Mouse (Mus musculus): ENCODE measurements around the gene Abraxas2.

The Abraxas2 gene

DNA sequence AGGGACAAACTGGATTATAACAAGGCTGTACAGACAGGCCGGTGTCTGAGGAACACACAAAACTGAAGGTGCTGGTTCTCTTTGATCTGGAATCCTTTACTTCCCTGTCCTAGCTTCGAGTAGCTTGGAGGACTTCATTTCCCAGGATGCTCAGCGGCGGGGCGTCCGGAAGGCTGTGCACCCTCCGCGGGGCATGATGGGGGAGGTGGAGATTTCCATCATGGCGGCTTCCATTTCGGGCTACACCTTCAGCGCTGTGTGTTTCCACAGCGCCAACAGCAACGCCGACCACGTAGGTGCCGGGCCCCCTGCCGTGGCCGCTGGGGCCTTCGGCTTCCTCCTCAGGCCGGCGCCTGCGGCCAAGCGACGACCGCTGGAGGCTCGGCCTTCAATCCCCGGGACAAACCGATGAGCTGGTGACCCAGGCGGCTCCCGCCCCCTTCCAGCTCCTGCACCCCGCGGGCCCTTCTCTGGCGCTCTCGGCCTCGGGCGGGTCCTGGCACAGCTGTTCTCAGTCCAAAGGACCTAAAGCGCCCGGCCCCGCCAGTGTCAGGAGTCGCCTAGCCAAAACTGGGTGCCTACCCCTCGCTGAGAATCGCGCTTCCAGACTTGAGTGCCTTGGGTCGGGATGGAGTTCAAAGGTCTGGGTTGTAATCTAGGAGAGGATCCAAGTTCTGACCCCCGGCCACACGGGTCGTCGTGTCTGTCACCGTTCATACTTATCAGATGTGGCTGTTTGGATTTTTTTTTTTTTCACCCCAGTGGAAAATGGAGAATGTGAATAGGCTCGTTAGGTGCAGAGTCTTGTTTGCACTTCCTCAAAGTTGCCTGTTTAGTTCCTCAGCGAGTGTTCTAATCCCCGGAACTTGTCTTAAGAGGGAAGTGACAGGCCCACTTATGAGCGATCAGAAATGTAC lies at the start of gene Abraxas2:
Gene Abraxas2, plus strand, starts transcription at position 184 of the 917 bp plus-strand sequence.
- DNase-seq: peak; percentile 93

DNA sequence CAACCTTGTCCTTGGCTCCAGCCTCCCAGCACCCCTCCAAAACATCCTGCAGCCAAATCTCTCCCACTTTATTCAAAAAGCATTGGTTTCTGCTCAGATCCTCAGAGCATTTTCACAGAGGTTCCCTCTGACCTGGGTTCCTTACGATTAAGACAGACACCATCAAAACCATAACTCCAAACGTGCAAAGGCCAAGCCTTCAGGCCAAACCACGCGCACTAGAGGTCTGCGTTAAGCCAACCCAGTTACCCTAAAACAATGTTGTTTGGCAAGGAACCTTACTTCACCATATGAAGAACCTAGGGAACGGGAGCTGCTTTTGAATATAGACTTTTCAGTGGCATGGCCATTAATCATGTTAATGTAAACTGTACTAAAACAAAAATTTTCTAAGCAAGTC lies 49.3 kb upstream of the Abraxas2 start:
- no peak for DNase-seq

DNA sequence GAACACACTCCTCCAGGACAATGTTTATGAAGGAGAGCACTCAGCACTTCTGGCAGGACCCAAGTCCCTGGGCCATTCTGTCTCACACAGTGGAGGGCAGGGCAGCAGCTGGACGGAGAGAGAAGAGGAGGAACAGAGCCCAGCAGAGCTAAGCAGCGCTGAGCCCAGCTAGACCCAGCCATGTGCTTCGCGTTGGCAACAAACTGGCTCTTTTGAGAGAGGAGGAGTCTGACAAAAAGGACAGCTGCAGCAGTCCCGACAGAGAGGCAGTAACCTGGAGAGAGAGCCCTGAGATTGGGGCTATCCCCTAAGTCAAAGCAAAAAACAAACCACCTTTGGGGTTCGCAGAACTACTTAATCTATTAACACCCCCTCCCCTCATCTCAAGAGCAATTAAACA lies 48.7 kb upstream of the Abraxas2 start:
- DNase-seq: peak in 1 of 2 experiments; percentile 56

- peak; percentile 94 to 95 for DNase-seq
Observed at GRCm38 (mm10) chr7:132810879-132811278, 48.1 kb upstream of the Abraxas2 start.

DNA sequence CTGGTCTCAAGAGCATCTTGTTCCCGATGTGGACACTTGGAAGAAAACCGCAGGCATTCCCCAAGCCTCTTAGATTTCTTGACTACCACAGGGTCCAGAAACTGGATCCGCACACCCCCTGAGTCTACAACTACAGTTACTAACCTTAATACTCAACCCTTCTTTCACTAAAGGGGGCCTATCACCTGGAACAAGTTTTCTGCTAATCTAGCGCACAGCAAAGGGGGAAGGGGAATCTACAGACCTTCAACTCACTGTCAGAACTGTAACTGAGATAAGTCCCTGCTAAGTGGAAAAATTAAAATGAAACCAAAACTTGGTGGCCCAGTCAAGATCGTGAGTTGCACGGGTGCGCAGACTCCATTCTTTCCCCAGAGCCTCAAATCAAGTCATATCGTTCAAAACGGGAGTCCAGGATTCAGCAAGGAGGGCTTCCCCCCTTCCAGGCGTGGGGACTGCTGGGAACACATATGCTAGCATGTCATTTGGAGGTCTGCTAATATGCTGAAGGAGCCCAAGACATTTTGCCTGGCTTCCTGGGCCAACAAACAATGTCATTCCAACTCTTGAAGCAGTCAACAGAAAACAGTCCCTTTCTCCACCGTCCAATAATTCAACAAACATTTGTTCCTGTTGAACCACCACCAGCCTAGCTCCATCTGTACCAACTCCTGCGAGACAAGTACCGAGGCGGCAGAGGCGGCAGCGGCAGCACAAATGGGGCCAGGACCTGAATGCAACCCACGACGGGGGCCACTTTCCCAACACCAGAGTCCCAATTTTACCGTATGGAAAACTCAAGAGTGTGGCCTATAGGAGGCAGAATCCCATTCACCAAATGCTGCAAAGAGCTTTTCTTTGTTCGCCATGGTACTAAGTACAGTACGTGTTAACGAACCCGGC lies 47.1 kb upstream of the Abraxas2 start:
- DNase-seq: peak; percentile 69 to 74

GRCm38 (mm10) chr7:132812619-132813415 lies 46.2 kb upstream of the Abraxas2 start:
- peak; percentile 61 to 66 for DNase-seq

DNA sequence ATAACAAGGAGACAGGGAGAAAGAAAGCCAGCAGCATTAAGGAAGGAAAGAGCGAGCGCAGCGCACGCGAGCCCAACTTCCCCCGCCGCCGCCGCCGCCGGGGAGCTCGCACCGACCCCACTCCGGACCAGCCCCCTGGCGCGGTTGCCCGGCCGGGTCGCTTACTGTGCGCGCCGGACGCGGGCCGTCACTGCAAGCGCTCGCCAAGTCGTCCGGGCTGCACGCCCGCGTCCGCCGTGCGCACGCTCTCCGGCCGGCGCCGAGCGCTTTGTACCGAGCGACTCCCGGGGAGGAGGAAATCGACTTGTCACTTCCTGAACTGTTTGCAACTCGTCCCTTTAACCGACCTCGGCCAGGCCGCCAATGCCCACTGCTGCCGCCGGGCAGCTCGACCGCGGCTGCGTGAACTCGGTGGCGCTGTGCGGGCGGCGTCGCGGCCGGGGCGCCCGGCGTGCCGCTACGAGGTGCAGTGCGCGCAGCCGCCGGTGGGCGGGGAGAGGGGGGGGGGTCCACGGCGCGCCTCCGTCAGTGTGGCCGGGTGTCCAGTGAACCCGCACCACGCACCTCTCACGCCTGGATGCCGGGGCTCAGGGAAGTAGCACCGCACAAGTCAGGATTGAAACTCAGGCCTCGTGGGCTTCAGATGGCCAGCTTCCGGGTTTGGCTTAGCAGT lies 45.5 kb upstream of the Abraxas2 start, which contains the start of gene Fam53b:
Gene Fam53b, minus strand, starts transcription at position 471 of the 673 bp plus-strand sequence.
- peak; percentile 77 for DNase-seq

- peak; percentile 60 to 80 for DNase-seq
Observed at GRCm38 (mm10) chr7:132814089-132814450, 45.0 kb upstream of the Abraxas2 start.

DNA sequence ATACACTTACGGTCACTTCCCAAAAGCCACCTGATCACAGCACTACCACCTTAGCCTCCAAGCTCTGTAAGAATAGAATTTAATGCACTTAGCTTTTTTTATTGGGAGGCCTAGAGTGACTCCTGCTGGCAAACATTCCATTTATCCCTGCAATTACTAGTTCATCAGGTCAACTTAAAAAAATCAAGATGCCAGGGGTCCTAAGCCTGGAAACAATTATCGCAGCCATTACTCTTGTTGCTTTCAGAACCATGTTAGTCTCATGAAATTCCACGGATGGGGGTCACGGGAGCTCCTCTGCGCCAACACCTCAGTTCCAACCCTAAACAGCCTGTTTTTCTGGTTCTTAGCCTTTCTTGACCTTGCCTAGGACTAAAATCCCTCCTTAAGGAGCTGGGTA lies 43.9 kb upstream of the Abraxas2 start:
- DNase-seq: no peak

- DNase-seq: no peak
Observed at GRCm38 (mm10) chr7:132816528-132816927, 42.5 kb upstream of the Abraxas2 start.

GRCm38 (mm10) chr7:132817056-132817455 lies 42.0 kb upstream of the Abraxas2 start:
- no peak for DNase-seq

GRCm38 (mm10) chr7:132820692-132821091 lies 38.3 kb upstream of the Abraxas2 start:
- DNase-seq: no peak

GRCm38 (mm10) chr7:132823832-132824231 lies 35.2 kb upstream of the Abraxas2 start:
- no peak for DNase-seq

DNA sequence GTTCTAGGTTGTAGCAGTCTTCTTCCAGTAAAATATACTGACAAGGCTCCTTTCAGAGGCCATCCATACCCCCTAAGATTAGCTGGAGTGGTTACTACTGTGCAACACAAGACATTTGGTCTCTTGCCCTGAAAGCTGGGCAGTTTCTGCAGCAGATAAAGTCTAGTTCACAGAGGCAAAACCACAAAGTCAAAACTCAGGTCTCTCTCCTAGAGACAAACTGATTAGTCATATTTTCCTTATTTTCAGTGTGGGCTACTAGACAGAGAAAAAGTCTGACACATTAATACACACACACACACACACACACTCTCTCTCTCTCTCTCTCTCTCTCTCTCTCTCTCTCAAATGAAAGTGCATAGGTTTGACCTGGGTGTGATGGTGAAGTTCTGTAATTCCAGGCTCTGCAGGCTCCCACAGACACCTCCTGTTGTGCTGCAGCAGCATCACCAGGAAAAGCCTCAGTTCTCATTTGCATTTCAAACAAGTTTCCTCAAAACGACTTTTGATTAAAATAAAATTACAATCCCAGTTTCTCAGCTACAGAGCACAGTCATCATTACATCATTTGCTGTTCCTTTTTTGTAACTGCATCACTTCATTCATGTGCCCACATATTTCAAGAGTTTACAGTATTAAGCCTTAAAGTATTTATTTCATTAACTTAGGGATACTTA lies 34.5 kb upstream of the Abraxas2 start:
- no peak for DNase-seq

DNA sequence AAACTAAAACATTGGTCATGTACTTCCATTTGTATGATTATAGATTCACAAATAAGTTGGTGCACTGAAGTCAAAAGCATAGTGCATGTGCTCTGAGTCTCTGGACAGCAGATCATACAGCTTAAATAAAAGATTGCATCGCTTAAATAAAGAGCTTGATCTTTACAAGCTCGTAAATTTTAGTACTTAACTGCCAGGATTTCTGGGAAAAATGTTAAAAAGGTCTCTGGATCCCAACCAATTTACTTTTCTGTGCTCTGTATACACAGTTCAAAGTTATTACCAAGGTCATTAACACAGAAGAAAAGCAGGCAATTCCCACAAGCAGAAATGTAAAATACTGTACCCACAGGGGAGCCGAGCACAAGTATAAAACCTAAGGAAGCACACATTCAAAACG lies 28.1 kb upstream of the Abraxas2 start:
- DNase-seq: no peak

DNA sequence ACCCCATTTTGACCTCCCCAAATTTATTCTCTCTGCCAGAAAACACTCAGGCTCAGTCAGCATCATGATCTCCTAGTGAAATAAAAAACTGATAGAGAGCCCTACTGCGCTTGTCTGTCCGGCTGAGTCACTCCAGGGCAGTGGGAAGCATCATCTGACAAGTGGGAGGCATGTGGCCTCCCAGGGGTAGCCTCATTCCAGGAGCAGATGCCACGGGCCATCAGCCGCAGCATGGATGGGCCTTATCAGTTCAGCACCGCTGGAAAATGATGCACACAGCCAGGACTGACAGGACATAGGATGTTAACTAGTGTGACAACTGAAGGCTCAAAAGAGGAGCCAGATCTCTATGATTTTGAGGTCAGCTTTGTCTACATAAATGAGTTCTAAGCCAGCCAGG lies 17.7 kb upstream of the Abraxas2 start:
- no peak for DNase-seq

DNA sequence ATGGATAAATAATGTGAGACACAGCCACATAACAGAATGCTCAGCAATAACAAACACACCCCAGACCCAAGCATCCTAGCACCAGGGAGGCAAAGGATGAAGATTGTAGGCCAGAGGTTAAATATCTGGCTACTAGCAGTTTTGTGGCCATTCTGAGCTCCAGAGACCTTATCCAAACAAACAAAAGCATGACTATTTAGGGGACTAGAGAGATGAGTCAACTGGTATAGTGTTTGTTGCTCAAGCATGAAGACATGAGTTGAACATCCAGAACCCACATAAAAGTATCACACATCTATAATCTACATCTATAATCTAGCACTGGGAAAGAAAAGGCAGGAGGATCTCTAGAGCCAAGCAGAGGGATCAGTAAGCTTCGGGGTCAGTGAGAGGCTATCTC lies 16.6 kb upstream of the Abraxas2 start:
- DNase-seq: no peak

DNA sequence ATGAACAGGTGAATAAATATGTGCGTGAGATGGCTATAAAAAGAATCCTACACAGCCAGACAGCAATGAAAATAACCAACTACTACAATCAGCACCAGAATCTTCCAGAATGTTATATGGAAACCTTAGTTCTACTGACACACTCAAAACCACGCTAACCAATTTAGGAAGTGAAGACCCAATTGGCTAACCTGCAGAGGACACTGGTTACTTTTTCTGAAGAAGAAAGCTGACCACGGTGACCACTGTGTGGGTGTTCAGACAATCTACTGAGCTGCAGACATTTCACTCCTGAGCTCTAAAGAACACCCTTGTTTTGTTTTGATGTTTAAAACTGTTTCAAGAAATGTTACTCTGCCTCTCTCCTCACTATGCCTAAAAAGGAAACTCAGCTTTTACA lies 15.9 kb upstream of the Abraxas2 start:
- DNase-seq: peak in 1 of 2 experiments; percentile 7

DNA sequence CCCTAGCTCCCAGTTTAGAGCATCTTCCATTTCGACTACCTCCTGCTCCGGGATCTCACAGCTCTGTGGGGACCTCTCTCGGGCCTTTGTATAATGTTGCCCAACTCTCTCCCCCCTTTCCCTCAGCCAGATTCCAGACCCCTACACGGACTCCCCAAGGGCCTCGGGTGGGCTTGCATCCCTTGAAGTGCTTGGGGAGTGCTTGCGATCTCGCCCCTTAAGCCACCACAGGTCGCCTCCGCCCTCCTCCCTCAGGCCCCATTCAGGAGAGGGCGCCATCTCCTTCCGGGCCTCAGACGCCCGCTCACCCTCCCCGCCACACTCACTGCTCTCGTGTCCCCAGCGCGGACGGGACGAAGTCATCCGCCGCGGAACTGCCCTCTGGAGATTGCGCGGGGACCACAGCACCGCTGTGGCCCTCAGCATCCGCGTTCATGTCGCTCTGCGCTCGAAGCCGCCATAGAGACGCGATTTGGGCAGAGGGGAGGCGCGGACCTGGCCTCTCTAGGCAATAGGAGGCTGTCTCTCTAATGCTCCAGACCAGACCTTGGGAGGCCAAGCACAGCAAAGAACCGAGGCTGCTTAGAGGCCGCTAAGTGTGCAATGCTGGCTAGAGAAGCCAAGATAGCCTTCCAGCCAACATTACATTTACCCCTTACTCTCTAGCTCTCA lies 6.7 kb upstream of the Abraxas2 start, which contains the start of gene Eef1akmt2:
Gene Eef1akmt2, minus strand, starts transcription at position 501 of the 672 bp plus-strand sequence.
- DNase-seq: peak; percentile 78 to 85

- DNase-seq: no peak
Observed at GRCm38 (mm10) chr7:132853361-132853760, 5.7 kb upstream of the Abraxas2 start.

DNA sequence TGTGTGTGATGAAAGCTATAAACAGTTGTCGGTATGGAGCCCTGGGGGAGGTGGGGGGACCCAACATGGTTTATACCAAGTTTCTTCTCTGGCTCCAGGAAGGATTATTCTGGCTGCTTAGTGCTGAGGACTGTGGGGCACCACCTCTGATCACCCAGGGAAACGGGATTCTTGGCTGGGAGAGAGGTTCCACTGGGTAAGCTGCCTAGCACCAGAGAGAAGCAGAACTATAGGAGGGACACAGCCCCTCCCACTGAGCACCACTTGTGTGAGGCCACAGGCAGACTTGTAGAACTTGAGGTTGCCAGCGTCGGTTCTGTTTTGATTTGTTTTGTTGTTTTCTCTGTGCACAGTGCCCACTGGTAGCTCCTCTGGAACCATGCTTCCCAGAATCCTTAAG lies 5.1 kb upstream of the Abraxas2 start:
- DNase-seq: peak; percentile 10 to 54

Measured in lung, adult 18-20 months (tissue).